Mouse (Mus musculus): ENCODE data around the gene Spx.

The Spx gene

GRCm38 (mm10) chr6:142429072-142429471 is 15.8 kb downstream of the Spx start:
- DNase-seq (ENCODE audit: low spot score in 2 of 2): no peak

- DNase-seq (ENCODE audit: low spot score in 2 of 2): no peak
Measured at GRCm38 (mm10) chr6:142451381-142451780, 38.1 kb downstream of the Spx start.

DNA sequence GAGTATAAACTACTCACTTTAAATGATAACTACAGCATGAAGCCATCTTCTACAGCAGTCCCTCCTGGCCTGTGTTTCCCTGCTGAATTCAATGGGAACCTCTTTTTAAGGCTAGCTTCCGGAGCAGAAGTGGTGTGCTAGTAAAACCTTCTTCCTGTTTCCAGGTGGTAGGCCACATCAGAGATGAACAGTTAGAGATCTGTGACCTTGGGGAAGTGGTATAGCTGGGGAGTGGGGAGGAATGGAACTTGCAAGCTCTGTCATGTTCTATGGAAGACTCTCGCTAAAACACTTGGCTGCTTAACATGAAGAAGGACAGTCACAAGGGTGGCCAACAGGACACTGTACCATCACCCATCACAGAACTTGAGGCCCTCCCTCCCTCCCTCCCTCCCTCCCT is 40.1 kb downstream of the Spx start:
- DNase-seq (ENCODE audit: low spot score in 2 of 2): no peak

DNA sequence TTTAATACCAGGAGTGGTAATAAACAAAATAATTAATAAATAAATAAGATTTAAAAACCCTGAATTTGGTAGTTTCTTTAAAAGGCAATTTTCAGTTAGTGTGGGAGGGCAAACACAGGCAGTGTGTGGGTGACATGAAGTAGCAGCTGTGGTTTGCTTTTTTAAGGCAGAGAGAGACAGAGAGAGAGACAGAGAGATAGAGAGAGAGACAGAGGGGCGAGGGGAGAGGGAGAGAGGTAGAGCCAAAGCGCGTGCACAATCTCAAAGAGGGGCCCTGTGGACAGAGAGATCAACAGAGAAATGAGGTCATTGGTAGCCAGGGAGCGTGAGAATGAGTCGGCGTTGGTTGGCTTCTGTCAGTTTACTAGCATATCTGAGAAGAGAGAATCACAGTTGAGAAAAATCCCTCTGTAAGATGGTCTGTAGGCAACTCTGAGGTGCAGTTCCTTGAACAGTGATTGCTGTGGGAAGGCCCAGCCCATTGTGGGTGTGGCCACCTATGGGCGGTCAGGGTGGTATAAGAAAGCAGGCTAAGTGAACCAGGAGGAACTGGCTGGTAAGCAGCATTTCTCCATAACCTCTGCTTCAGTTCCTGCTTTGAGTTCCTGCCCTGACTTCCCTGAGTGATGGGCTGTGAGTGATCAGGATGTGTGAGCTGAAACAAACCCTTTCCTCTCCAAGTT is 42.2 kb downstream of the Spx start:
- peak in 1 of 2 experiments; percentile 11 for DNase-seq (ENCODE audit: low spot score in 2 of 2)

GRCm38 (mm10) chr6:142458010-142458409 is 44.8 kb downstream of the Spx start:
- no peak for DNase-seq (ENCODE audit: low spot score in 2 of 2)

- DNase-seq (ENCODE audit: low spot score in 2 of 2): no peak
Measured at GRCm38 (mm10) chr6:142459017-142459678, 45.9 kb downstream of the Spx start.

- no peak for DNase-seq (ENCODE audit: low spot score in 2 of 2)
Measured at GRCm38 (mm10) chr6:142462194-142462593, 49.0 kb downstream of the Spx start.
